Mouse (Mus musculus) kidney, adult 2 months (tissue): Measurements from ENCODE around the gene Ubn1. TPM values are rescaled to one million over a fixed set of nuclear protein-coding genes. Genes with fewer than 3 reads are reported as not detected.
A peak's percentile ranks its signal among the peaks of the same experiment; 100 is the strongest.

ENCODE experiments used
- DNase-seq: peaks from one replicate; pipeline ENCODE4 v3.0.0; 2021
- H3K27ac ChIP-seq: fragments of 200-500 bp; 2 replicates; pipeline ENCODE4 v1.5.1; 2012; ENCODE audit warnings: low read depth, low read length, control low read depth, inconsistent platforms; ENCODE audit not compliant: insufficient read depth
- H3K27me3 ChIP-seq: fragments of 200-500 bp; replicated peaks from 2 replicates; pipeline ENCODE4 v1.6.1; 2012; ENCODE audit warnings: mild to moderate bottlenecking, moderate library complexity, low read length, inconsistent platforms; ENCODE audit not compliant: control insufficient read depth, insufficient read depth
- H3K36me3 ChIP-seq: fragments of 200-500 bp; 2 replicates; pipeline ENCODE4 v1.6.1; 2012; ENCODE audit warnings: mild to moderate bottlenecking, moderate library complexity, low read length, inconsistent platforms; ENCODE audit not compliant: control insufficient read depth, insufficient read depth
- H3K4me1 ChIP-seq: fragments of 200-500 bp; 2 replicates; pipeline ENCODE4 v1.6.1; 2011; ENCODE audit warnings: low read length; ENCODE audit not compliant: control insufficient read depth, insufficient read depth
- H3K4me3 ChIP-seq: fragments of 200-500 bp; 2 replicates; pipeline ENCODE4 v1.5.1; 2011; ENCODE audit warnings: mild to moderate bottlenecking, low read depth, low read length, control low read depth; ENCODE audit not compliant: insufficient read depth
- CTCF ChIP-seq: fragments of 200-500 bp; conservative IDR thresholded peaks from 2 replicates; pipeline ENCODE4 v1.5.1; 2011; ENCODE audit warnings: low read depth, mild to moderate bottlenecking, control low read depth, low read length, moderate library complexity, mixed read lengths; ENCODE audit not compliant: insufficient read depth, insufficient read length
- POLR2A ChIP-seq: fragments of 200-500 bp; IDR thresholded peaks from one replicate; pipeline ENCODE4 v1.6.1; 2011; ENCODE audit warnings: low read depth, low read length, control low read depth
- WGBS: fragments of 180-500 bp; shearing (Covaris S2); methylation state at CpG from one replicate; pipeline ENCODE4 v1.1.7; 2018; 5-methylcytosine and 5-hydroxymethylcytosine counted together
- polyA plus RNA-seq: library from polyadenylated mRNA; depleted of rRNA; stranded (reverse); fragments of >200 nt; gene quantifications from 2 replicates; pipeline ENCODE4 v1.2.3, GENCODE M21; 2012

Gene Ubn1
- polyA plus RNA-seq, 1 experiment = 22.9 TPM

- DNase-seq = no peak
- Histone ChIP-seq H3K36me3 (peaks cover 8% of the 10 kb centered on the region), H3K4me3 (no peak overlapping the region), H3K4me1 (no peaks in the 10 kb centered on the region), H3K27ac (no peak overlapping the region), H3K27me3 (no peaks in the 10 kb centered on the region)
- TF ChIP-seq CTCF (no peak), POLR2A (no peak)
- 93% methylated on average over 7 of the region's 7 CpGs for WGBS
These were observed 22.1 kb downstream of the Ubn1 start for GRCm38 (mm10) chr16:5071974-5072373.

DNA sequence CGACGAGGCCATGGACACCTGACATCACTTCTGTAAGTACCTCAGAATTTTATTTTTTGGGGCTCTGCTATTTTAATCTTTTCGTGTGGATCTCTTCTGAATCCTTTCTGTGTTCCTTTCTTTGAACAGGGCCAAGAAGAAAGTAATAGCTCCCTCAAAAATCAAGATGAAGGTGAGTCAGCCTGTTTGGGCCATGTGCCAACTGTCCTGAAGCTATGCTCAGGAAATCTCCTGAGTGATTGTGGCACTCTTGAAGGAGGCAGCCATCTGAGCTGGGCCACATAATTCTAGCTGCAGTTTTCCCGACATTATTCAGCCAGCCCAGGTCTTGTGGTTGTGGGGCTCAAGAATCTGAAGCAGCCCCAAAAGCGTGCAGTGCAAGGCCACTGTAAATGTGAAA is 24.5 kb downstream of the Ubn1 start:
- Histone ChIP-seq H3K27me3 (no peaks in the 10 kb centered on the region), H3K36me3 (peaks cover 13% of the 10 kb centered on the region), H3K27ac (no peak overlapping the region), H3K4me3 (no peak overlapping the region), H3K4me1 (no peaks in the 10 kb centered on the region)
- TF ChIP-seq CTCF (no peak), POLR2A (no peak)
- DNase-seq = no peak
- WGBS = 91% methylated on average over 5 of the region's 5 CpGs

- Histone ChIP-seq H3K36me3 (peaks cover 3% of the 10 kb centered on the region), H3K27me3 (no peaks in the 10 kb centered on the region), H3K27ac (no peak overlapping the region), H3K4me3 (no peak overlapping the region), H3K4me1 (no peaks in the 10 kb centered on the region)
- TF ChIP-seq CTCF (no peak), POLR2A (no peak)
- DNase-seq = no peak
- WGBS = 80% methylated on average over 4 of the region's 4 CpGs
These were observed 35.3 kb downstream of the Ubn1 start for GRCm38 (mm10) chr16:5085196-5085595.

DNA sequence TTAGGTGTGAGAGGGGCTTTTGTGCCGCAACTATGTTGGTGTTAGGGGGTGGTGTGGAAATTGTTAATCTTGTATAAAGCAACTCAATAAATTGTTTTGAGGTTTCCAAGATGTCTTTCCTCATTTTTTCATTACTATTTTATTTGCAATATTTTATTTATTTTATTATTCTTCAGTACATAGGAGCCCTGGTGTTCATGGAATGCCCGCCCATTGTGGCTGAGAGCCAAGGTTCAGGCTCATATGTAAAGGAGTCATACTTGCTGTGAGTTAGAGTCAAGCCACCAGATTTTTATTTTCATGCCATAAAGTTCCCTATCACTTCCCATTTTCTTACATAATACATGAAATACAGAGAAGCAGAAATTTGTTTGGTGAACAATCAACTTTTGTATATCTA is 36.3 kb downstream of the Ubn1 start:
- H3K27ac ChIP-seq = no peak overlapping the region
- H3K27me3 ChIP-seq = no peaks in the 10 kb centered on the region
- no peak for DNase-seq
- WGBS = 93% methylated on average over 2 of the region's 2 CpGs
- peaks cover 3% of the 10 kb centered on the region for H3K36me3 ChIP-seq
- no peak overlapping the region for H3K4me3 ChIP-seq
- no peaks in the 10 kb centered on the region for H3K4me1 ChIP-seq
- TF ChIP-seq CTCF = no peak
- TF ChIP-seq POLR2A = no peak

GRCm38 (mm10) chr16:5089021-5089420 is 39.2 kb downstream of the Ubn1 start:
- Histone ChIP-seq H3K27ac (no peak overlapping the region), H3K36me3 (peaks cover 2% of the 10 kb centered on the region; the same call in 1 of the 2 replicates), H3K27me3 (no peaks in the 10 kb centered on the region), H3K4me3 (no peak overlapping the region), H3K4me1 (no peaks in the 10 kb centered on the region)
- DNase-seq = no peak
- TF ChIP-seq CTCF = no peak
- no peak for TF ChIP-seq POLR2A
- 68% methylated on average over 10 of the region's 10 CpGs for WGBS

- TF ChIP-seq CTCF (no peak), POLR2A (no peak)
- Histone ChIP-seq H3K27ac (no peak overlapping the region), H3K36me3 (no peaks in the 10 kb centered on the region), H3K27me3 (no peaks in the 10 kb centered on the region), H3K4me3 (no peak overlapping the region), H3K4me1 (no peaks in the 10 kb centered on the region)
- peak; percentile 52 for DNase-seq
- WGBS = 46% methylated on average over 5 of the region's 5 CpGs
These were observed 43.4 kb downstream of the Ubn1 start for GRCm38 (mm10) chr16:5093285-5093684.

DNA sequence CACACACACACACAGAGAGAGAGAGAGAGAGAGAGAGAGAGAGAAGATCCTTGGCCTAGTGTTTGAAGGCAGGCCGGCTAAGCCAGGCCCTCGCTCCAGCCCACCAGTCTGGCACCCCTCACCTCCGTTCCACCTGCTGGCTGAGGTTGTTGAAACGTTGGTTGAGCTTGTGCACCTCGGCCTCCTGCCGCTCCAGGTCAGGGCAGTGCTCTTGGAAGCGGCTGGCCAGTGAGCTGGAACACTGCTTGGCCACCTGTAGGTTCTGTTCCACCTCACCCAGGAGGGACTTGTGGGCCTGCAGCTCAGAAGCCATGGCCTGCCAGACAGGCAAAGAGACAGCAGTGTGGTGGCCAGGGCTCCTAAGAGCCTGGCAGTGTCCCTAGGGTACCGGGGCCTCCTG is 46.6 kb downstream of the Ubn1 start:
- DNase-seq = peak; percentile 63
- no peaks in the 10 kb centered on the region for H3K36me3 ChIP-seq
- TF ChIP-seq POLR2A (no peak), CTCF (no peak)
- H3K27ac ChIP-seq = no peak overlapping the region
- no peak overlapping the region for H3K4me3 ChIP-seq
- H3K4me1 ChIP-seq = no peaks in the 10 kb centered on the region
- no peaks in the 10 kb centered on the region for H3K27me3 ChIP-seq
- 51% methylated on average over 8 of the region's 8 CpGs for WGBS

DNA sequence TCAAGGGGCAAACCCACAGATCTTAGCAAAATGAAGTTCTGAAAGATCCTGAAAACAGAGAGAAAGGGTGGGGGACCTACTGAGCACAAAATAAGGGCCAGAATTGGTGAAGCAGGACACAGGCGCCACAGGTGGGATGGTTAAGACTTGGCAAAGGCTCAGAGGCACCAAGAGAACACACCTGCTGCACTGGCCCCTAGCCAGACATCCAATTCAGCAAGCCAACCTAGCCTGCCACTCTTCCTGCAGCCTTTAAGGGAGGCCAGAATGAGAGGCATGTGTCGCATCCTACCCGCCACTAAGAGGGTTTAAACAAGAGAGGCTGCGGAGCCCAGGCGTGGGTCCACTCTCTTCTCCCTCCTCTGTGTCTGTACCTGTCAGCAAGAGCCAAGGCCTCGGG is 51.1 kb downstream of the Ubn1 start:
- 77% methylated on average over 6 of the region's 6 CpGs for WGBS
- TF ChIP-seq CTCF (no peak), POLR2A (no peak)

More for the DNA sequence above, 51.1 kb downstream of the Ubn1 start:
- H3K4me1 ChIP-seq = no peaks in the 10 kb centered on the region
- no peak overlapping the region for H3K4me3 ChIP-seq
- no peaks in the 10 kb centered on the region for H3K36me3 ChIP-seq
- no peaks in the 10 kb centered on the region for H3K27me3 ChIP-seq
- DNase-seq = no peak
- no peak overlapping the region for H3K27ac ChIP-seq
